Mouse (Mus musculus) spleen, postnatal 10 days (tissue): ENCODE data around the gene Rac2.

Experiments used
- DNase-seq, 2 experiments: peaks; one replicate each; pipeline ENCODE4 v3.0.0; 2021 to 2022; ENCODE audit warnings: low spot score in 2 of 2

The Rac2 gene

GRCm38 (mm10) chr15:78572658-78573397 is at the start of gene Rac2:
Gene Rac2, minus strand, starts transcription at chr15:78572783.
- peak; percentile 68 to 84 for DNase-seq

GRCm38 (mm10) chr15:78616973-78617372 is 44.4 kb upstream of the Rac2 start:
- no peak for DNase-seq

- DNase-seq, result no peak
Observed at GRCm38 (mm10) chr15:78614536-78614935, 42.0 kb upstream of the Rac2 start.

- DNase-seq, result no peak
Observed at GRCm38 (mm10) chr15:78610705-78611462, 38.3 kb upstream of the Rac2 start.

- no peak for DNase-seq
Observed at GRCm38 (mm10) chr15:78607463-78607862, 34.9 kb upstream of the Rac2 start.

- DNase-seq, result no peak
Observed at GRCm38 (mm10) chr15:78606059-78606458, 33.5 kb upstream of the Rac2 start.

- peak in 1 of 2 experiments; percentile 55 for DNase-seq
Observed at GRCm38 (mm10) chr15:78605371-78605791, 32.8 kb upstream of the Rac2 start.

- DNase-seq, result no peak
Observed at GRCm38 (mm10) chr15:78604255-78604654, 31.7 kb upstream of the Rac2 start.

- DNase-seq, result no peak
Observed at GRCm38 (mm10) chr15:78601180-78601579, 28.6 kb upstream of the Rac2 start.

- DNase-seq, result no peak
Observed at GRCm38 (mm10) chr15:78599529-78600193, 27.1 kb upstream of the Rac2 start.

GRCm38 (mm10) chr15:78599124-78599523 is 26.5 kb upstream of the Rac2 start:
- DNase-seq, result peak in 1 of 2 experiments; percentile 34

GRCm38 (mm10) chr15:78597729-78598128 is 25.1 kb upstream of the Rac2 start:
- peak; percentile 50 to 75 for DNase-seq

- peak; percentile 45 to 79 for DNase-seq
Observed at GRCm38 (mm10) chr15:78596914-78597313, 24.3 kb upstream of the Rac2 start, which contains the start of gene Cyth4. Gene Cyth4, plus strand, starts transcription at chr15:78597047.

- no peak for DNase-seq
Observed at GRCm38 (mm10) chr15:78596504-78596903, 23.9 kb upstream of the Rac2 start.

GRCm38 (mm10) chr15:78595468-78595867 is 22.9 kb upstream of the Rac2 start:
- no peak for DNase-seq

GRCm38 (mm10) chr15:78594831-78595230 is 22.2 kb upstream of the Rac2 start:
- no peak for DNase-seq

GRCm38 (mm10) chr15:78593896-78594425 is 21.4 kb upstream of the Rac2 start:
- no peak for DNase-seq

GRCm38 (mm10) chr15:78592452-78592968 is 19.9 kb upstream of the Rac2 start:
- no peak for DNase-seq

GRCm38 (mm10) chr15:78591680-78592451 is 19.3 kb upstream of the Rac2 start:
- peak in 1 of 2 experiments; percentile 64 for DNase-seq

GRCm38 (mm10) chr15:78590785-78591184 is 18.2 kb upstream of the Rac2 start:
- no peak for DNase-seq

- no peak for DNase-seq
Observed at GRCm38 (mm10) chr15:78589936-78590335, 17.4 kb upstream of the Rac2 start.
